Mouse (Mus musculus) thymus, postnatal 14 days (tissue): ENCODE measurements around the gene Aig1.

Experiments used
- DNase-seq: peaks from one replicate; pipeline ENCODE4 v3.0.0; 2021

Gene Aig1

DNA sequence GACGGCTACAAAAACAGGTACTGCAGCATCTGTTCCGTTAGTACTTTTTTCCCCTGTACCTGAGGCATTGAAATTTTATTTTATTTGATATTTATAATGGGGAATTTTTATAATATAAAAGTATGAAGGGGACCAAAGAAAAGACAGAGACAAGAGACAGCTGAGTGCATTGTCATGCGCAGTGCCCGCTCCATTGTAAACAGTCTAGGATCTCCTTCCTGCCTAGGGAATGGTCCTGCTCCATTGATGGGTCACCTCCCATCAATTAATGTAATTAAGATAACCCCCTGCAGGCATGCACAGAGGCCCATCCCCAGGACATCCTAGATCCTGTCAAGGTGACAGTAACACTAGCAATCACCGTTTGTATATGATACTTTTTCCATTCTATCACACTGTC is 178.0 kb downstream of the Aig1 start:
- DNase-seq, result no peak

DNA sequence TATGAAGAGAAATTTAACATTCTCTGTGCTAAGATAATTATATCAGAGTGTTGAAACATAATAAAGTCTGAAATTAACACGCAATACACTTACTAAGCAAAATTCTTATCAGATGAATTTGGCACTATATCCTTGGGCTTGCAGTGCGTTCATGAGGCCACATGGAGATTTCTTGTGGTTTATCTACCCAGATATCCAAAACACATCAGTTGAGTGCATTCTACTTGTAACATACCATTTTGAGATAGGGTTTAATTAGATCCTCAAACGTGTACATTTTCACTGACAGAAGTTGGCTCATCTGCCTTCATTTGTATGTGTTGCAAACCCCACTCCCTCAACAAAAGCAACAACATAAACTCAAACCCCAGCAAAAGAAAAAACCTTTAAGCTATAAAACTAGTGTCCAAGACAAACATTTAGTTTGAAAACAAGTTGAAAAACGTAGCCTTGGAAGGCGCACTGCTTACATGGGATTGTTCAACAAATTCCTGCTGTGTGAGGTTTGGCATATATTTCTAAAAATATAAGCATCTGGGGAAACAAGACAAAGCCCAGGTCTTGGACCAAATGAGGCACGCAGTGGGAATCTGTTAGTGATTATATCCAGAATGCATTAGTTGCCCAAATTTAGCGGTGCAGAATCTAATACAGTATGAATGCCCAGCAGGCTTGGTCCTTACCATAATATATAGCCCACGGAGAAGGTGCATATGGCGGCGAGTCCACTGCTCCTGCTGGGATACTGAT is 178.8 kb downstream of the Aig1 start:
- DNase-seq, result no peak

DNA sequence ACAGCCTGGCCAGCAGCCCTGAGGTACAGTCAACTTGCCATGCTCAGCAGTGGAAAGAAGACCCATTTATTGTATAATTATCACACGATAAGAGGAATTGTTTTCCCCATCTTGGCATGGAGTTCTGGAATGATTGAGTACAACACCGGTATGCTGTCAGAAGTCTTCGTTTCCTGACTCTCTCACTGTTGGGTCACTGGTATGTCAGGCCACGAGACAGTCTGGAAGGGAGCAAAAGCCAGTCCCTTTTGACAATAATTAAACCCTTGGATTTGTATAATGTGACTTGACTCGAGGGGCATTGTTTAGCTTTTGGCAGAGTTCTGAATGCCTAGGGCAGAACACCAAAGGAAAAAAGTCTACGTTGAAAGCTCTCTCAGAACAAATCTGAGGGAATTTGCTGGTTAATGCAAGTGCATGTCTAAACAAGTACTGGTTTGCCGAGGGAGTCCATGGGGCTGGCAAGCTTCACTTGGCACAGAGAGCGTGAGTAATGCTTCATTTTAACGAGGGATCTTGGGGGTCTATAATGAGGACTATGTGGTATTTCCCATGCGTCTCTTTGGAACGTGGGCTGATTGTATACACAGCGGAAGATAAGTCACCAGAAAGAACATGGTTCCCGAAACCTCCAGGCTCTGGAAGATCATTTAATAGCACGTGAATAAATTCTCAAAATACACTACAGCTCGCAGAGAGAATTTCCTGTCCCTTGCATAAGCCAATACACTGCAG is 180.2 kb downstream of the Aig1 start:
- DNase-seq, result no peak

DNA sequence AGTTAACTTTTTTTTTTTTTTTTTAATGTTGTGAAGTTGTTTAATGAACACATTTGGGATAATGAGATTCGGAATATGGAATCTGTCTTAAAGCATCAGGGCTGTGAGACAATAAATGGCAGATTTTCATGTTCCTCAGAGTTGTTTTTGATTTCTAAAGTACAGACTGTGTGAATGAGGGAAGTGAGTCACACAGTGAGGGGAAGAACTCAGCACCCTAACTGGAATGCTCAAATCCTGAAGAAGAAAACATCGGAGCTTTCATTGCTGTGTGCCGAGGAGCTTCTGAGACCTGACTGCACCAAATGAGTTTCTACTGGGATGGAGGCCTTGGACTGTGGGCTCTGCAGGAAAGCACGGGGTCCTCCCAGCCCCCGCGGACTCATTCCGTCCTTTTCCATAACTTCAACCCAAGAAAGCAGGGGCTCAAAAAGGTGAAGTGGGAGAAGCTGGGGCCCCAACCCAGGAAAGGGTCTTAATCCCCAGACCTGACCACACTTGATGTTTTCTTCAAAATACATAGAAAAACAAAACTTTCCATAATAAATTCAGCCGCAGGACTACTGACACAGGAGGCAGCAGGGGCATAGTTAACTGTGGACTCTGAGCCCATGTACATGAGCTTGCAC is 181.5 kb downstream of the Aig1 start:
- no peak for DNase-seq

DNA sequence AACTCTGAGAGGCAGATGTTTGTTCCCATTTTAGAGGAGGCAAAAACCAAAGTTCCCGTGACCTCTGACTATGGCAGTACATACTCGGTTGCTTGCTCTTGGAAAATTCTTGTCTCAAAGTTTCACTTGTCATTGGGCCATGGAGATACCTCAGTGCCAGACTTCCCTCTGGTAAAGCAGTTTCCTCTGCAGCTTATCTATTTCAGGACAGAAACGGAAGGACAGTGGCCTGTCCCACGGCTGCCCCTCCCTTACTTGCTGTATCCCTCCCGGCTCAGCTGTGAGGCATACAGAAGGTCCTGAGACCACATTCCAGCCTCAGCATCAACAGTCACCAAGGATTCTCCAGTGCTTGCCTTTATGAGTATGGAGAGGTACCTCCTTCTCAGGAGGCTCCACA is 182.7 kb downstream of the Aig1 start:
- no peak for DNase-seq

DNA sequence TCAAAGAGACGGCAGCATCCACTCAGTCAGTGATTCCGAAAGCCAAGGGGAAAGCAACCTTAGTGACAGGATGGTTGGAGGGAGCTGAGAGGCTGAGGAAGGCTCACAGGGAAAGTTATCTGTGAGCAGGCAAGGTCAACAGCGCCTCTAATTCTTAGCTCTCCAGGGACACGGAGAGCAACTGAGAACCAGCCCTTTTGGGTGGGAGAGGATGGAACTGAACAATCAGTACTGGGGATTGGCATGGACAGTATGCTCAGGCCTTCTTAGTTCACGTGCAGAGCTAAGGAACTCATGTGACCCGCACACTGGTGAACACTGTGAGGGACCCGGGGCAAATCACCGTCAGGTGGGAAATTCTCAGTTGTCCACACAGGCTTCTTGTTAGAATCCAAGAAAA is 183.4 kb downstream of the Aig1 start:
- DNase-seq, result no peak

DNA sequence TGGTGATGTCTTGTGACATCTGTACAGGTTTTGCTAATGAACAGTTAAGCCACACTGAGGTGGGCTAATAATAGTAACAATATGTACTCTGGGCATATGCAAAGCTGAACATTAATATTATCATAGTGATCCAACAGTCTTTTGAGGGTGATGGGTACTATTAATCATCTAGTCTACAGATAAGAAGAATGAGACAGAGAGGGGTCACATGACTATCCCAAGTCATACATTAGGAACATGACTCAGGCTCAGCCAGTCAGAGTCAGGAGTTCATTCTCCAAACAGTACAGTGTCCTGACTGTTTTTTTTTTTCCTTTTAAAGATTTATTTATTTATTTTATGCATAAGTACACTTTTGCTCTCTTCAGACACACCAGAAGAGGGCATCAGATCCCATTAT is 184.3 kb downstream of the Aig1 start:
- no peak for DNase-seq

DNA sequence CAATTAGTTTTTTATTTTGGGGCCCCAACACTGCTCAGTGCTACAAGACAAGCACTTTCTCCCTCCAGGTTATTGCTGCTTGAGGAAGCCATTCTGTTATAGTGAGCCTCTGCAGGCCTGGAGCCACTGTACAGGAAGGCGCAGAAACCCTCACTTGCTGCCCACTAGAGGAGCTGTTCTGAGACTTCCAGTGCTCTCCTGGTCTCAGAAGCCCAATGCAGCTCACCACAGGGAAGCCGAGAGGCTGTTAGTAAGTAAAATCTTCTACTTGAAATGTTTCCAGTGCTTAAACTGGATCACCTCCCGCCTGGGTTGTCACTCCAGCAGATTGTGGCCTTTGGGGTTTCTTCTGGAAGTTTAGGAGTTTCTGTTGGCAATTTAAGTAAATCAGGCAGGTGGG is 186.2 kb downstream of the Aig1 start:
- DNase-seq, result peak; percentile 32

DNA sequence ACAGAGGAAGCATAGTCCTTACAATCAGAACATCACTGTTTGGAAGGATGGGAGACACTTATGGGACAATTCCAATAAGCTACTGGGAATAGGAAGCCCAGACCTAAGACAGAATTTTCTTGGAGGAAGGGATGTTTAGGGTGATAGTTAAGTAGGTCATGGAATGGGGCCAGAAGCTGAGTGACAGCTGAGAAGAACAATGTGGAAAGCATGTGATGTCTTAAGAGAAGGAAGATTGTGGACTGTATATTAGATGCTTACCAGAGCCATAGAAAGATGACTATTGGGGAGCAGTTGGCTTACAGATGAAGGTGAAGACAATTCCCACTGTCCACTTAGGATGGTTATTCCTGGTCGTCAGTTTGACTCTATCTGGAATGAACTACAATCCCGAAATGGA is 191.3 kb downstream of the Aig1 start:
- no peak for DNase-seq

DNA sequence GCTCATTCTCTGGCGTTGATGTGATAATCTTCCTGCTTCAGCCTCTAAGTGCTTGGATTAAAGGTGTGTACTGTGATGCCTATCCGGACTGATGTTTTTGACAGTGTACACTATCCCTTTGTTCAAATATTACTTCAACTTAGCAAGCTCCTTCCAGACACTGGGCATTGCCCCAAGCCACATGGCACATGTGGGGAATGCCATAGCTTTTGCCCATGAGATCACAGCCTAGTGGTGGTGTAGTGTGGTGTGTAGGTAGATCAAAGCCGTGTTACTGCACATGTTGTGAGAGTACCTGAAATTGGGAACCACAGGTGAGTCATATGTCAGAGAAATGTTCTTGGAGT is 193.8 kb downstream of the Aig1 start:
- no peak for DNase-seq

DNA sequence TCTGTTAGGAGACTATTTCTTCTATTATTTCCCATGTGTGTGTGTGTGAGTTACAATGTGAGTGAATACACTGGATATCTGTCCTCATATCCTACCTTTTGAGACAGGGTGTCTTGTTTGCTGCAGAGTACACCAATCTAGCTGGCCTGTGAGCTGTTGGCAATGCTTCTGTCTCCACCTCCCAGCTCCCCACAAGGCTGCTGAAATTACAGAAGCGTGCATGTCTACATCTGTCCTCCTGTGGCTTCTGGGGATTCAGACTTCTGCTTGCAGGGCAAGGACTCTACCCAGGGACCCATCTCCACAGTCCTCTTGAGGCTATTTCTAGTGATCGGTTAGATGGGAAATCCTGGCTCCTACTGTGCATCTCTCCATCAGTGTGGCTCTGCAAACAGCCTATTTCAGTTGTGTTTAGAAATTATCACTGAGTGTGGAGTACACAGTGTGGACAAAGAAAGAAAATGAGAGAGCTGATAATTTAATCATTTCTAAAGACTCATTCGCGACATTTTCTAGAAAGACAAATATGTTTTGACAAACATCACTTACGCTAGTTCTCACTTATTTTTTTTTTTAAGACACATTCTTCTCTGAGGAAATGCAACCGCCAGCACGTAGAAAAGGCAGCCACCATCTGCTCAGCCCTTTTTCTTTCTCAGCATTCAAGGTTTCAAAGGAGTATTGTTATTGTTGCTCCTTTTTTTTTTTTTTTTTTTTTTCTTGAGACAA is 194.3 kb downstream of the Aig1 start:
- DNase-seq, result no peak

DNA sequence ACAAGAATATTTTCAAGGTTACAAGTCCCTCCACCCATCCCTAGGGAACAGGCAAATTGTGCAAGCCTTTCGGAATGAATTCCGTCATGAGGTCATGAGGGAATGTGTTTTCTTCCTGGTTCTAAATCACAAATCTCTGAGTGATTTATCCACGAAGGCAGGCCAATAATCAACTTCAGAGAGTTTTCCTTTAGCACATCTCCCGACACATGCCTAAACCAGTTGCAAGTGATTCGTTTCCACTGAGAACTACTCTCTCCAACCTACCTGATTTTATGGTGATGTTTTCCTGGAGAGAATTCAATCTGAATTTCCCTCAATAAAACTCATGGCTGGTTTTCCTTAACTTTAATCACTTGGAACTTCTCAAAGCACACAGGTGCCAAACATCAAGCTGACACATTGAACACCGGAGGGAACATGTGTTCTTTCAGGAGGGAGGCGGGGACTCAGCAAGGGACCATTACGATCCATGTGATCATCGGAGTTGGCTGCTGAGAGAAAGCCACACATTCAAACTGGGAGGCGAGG is 201.5 kb downstream of the Aig1 start:
- DNase-seq, result no peak

DNA sequence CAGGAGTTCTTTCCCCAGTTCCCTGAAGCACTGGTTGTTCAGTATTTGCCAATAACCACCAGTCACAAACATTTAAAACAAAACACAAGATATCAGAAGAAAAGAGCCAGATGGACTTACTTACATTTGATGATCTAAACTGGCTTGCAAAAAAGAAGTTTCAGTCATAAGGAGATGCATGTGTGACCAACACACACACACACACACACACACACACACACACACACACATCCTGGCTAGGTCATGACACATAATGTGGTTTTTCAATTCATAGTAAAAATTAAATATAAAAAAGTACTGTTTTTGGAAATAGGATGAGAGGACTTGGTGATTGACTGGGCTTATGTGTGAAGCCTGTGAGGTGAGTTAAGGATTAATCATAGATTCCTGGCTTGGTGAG is 205.3 kb downstream of the Aig1 start:
- no peak for DNase-seq

DNA sequence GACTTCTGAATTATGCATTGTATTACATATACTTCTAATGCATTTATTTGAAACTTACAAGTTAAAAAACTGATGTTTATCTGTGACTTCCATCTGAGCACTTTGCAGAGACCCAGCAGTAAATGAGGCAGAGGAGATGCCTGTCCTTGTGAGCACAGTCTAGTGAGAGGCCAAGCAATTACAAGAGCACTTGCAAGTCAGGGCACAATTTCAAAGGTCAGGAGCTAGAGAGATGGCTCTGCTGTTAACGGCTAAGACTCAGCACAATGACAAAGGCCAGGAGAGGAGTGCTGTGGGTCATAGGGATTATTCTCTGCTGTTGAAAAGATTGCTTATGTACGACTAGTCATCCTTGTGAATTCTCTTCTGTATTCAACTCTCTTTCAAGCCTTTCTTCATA is 209.0 kb downstream of the Aig1 start:
- no peak for DNase-seq

DNA sequence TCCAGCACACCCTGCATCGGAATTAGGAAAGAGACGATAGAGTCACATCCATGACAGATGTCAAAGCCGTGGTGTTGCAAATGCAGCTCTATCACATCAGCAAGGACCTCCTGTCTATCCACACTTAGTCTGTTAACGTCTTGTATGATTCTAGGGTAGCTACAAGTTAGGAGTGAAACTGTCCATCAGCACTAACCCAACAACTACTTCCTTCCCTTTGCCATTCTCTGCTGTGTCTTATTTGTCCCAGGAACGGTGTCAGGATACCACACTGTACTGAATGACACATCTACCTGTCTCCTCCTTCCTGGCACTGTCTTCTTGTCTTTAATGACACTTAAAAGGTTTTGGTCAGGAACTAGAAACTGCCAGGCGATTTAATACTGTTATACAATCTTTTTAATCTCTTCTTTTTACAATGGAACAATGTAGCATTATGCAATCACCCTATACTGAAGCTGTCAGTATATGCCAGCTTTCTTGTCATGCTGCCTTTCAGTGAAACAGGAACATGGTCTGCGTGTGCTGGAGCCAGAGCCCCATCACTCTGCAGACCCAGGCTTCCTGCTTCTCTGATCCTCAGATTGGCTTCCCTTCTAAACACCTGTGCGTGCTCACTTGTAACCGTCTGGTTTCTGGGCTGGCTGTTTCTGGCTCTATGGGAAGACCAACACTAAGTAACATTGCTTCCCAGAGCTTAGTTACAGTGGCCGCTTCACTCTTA is 214.9 kb downstream of the Aig1 start:
- DNase-seq, result peak; percentile 7

DNA sequence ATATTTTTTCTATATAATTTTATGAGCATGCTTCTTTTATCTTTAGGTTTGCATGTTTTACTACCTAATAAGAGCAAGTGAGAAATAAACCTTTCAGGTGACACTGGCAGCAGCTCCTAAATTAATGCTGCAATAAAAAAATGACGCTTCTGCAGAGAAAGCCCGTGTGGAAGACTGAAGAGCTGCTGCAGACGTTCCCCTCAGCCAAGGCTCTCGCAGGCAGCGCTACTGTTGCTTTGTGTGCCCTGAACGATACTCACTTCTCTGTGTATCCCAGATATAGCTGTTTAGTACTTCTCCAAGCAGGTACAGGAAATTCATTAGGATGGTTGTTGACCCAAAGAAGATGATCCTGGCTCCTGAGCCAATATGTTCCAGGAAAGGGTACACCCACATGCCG is 215.5 kb downstream of the Aig1 start:
- DNase-seq, result no peak

DNA sequence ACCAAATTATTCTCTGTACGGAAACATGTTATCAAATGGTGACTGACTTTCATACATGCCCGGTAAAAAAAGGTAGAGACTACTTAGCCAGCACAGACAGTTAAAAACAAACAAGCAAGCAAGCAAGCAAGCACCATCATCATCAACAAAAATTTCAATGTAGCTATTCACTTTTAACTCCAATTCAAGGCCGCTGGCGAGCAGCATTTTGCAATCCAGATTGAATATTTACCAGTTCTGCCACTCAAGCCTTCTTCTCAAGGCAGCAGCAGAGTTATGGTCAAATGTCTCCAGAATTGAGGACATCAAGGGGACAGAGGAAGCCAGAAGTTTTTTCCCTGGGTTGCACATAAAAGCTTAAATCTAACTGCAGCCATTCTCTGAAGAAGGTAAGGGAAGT is 216.7 kb downstream of the Aig1 start:
- DNase-seq, result no peak

DNA sequence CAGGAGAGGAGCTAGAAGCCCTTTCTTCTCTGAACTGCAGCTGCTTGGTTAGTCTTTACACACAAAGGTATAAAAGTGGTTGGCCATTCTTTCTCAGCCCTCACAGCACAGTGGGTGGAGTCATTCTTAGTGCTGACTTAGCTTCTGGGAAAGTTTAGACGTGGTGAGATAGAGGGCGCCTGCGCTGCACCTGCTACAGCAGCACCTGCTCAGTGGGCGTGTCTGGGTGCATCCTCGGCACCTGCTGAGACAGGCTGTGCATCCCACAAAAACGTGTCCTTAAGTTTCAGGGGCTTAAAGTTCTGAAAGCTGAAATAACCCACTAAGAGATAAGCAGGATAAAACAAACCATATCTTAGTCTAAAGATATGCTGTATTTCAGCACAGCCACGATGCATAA is 227.0 kb downstream of the Aig1 start:
- peak; percentile 43 for DNase-seq

DNA sequence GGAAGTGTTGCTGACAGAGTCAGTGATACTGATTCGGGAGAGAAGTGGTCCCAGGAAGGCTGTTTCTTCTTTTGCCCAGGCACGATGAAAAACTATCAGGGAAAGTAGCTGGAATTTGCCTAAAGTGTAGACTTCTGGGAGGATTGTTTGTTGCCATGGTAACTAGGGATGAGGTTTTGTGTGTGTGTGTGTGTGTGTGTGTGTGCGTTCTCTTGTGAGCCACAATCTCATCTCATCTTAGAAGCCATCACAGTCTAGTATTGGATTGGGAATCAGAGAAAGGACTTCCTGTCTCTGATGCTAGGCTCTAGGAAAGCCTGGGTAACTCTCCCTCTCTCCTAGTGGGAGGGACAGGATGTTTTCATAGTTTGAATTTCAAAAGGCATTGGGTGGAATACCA is 237.0 kb downstream of the Aig1 start:
- no peak for DNase-seq

DNA sequence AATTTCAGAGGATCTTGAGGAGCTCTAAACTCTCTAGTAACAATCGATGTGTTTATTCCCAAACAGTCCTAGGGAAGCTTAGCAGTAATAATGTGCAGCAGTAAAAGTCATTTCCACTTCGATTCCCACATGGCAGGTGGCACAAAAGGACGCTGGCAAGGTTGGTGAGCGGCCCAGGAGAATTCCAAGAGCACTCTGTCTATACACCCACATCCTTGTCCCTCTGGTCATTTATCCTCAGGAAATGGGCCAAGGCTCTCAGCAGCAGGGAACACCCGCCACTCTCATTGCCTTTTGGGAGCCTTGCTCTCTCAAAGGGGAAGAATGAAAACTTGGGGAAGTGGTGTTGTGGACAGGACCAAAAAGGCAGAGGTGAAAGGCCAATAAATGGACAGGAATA is 245.0 kb downstream of the Aig1 start:
- DNase-seq, result no peak

DNA sequence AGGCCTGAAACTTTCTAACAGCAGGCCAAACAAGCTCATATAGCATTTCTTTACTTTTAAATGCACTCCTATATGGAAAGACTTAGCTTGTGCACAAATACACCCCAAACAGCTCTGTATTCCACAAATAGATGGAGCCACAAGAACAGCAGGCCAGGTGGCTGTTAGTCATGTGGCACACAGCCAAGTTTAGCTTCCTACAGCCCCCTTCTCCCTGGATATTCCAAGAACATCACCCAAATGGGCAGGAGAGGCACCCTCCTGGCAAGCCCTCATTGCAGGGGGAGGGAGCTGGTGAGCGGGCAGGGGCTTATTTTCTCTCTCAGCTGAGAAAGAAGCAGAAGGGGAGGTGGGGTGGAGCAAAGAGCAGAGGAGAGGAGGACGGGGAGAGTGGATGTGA is 267.9 kb downstream of the Aig1 start:
- DNase-seq, result no peak

DNA sequence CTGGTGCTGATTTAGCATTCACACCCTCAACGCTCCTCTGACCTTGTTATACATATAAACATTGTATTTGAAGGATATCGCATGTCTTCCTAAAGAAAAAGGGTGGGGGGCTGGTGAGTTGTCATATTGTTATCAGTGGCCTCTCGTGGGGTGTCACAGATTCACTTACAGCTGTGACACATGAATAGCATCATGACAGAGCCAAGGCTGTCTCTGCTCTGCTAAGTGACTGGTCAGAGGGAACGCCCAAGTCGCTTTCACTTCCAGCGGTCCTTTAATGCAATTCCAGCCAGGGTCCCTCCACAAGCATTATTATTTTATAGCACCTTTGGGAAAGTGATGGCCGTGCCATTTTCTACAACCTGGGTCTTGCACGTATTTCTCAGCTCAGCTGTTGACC is 271.3 kb downstream of the Aig1 start:
- no peak for DNase-seq
